Mouse (Mus musculus): ENCODE data around the gene Suox.

- TF ChIP-seq POLR2A (IDR thresholded peaks at IDR 0.05; ENCODE audit: low read depth, low read length) = no peak
- TF ChIP-seq CTCF (IDR thresholded peaks at IDR 0.05; ENCODE audit: extremely low read depth, insufficient read length, insufficient replicate concordance, low read depth, low read length) = no peak
Observed at GRCm38 (mm10) chr10:128653866-128654265, 20.0 kb downstream of the Suox start.
